11 mouse cellular contexts compared by ENCODE assay signal in the genomic region with DNA sequence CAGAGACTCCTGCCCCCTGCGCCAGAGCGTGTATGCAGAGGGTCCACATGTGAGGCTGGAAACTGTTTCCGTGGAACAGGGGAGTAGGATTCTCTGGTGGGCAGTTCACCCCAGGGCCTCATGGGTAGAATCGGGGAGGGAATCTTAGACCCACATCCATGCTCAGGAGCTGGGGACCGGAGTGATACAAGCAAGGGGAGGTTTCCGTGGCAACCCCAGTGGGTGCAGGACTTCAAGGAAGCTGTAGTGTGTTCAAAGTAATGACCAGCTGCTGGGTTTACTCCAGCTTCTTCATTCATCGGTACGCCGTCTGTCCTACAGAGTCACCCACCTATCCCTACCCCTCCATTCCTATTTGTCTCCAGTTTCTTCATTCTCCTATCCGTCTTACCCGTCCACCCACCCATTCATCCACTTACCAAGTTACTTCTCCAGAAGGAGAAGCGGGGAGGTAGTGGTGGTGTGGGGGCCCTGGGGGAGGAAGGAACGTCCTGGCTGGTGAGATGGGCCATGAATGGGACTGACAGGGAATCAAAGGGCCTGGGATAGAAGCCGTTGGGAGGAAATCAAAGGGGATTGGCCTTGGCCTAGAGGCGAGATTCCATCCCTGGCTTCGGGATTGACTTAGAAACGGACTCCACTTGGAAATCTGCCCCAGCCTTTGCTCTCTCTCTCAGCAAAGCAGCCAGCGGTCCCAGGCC. TPM values are rescaled to one million over a fixed set of nuclear protein-coding genes. Genes with fewer than 3 reads are reported as not detected.
DNase-seq lines count a peak whose midpoint lies in the region; ATAC-seq and TF ChIP-seq lines count a peak whose summit lies in the region.
"Had no signal": no experiment of that assay in that cellular context is flagged by ENCODE, and none has a peak within 500 bp of the region (broad histone marks: within the 10 kb centered on the region; RNA-seq: fewer than 3 reads in every experiment).

No protein-coding gene starts in this region.

- no peak for TF ChIP-seq POLR2A in liver, adult 2 months (IDR thresholded peaks at IDR 0.05; ENCODE audit: extremely low read depth, insufficient read depth, low read length)

- DNase-seq in liver, adult 2 months (ENCODE audit: extremely low read depth, low read depth, low spot score), result peak; percentile 92
- no peak for DNase-seq in liver
- DNase-seq in layer of hippocampus, adult 2 months (ENCODE audit: low spot score in 2 of 2), result peak; percentile 22 to 54
- peak; percentile 88 for DNase-seq in midbrain, postnatal 0 days (ENCODE audit: low spot score)
- no peak for DNase-seq in retina, postnatal 1 day
- DNase-seq in forebrain, embryonic 14.5 days (ENCODE audit: low spot score), result no peak
- DNase-seq: heart, postnatal 36 days had no signal

- ATAC-seq in embryonic facial prominence, embryonic 15.5 days (ENCODE audit: insufficient number of reproducible peaks, low FRiP score, low TSS enrichment, low read depth), result no peak; the same call in 1 of the 2 replicates
- ATAC-seq in midbrain, postnatal 0 days (ENCODE audit: low FRiP score), result peak; percentile 74
- ATAC-seq in forebrain, embryonic 14.5 days, result no peak
- ATAC-seq in kidney, embryonic 16.5 days (ENCODE audit: low FRiP score, low TSS enrichment), result no peak

- H3K27me3 ChIP-seq in liver, adult 2 months (ENCODE audit: control insufficient read depth, insufficient read depth, low read length), result no peaks in the 10 kb centered on the region
- no peaks in the 10 kb centered on the region for H3K27me3 ChIP-seq in embryonic facial prominence, embryonic 15.5 days
- H3K27me3 ChIP-seq in midbrain, postnatal 0 days (ENCODE audit: insufficient read depth, low read length), result no peaks in the 10 kb centered on the region
- no peaks in the 10 kb centered on the region for H3K27me3 ChIP-seq in forebrain, embryonic 14.5 days (replicated peaks; ENCODE audit: control insufficient read depth, insufficient read depth, low read length)
- no peaks in the 10 kb centered on the region for H3K27me3 ChIP-seq in kidney, embryonic 16.5 days (ENCODE audit: insufficient read depth, low read length)
- H3K27me3 ChIP-seq: embryonic facial prominence, embryonic 13.5 days had no signal

- 0 out of 2 replicates have a peak overlapping the region, but pooled peaks have one; percentile 27 for H3K9ac ChIP-seq in liver, adult 2 months (ENCODE audit: low read depth, low read length)
- no peak overlapping the region for H3K9ac ChIP-seq in embryonic facial prominence, embryonic 15.5 days
- no peak overlapping the region for H3K9ac ChIP-seq in midbrain, postnatal 0 days (replicated peaks; ENCODE audit: low read length, poor library complexity, severe bottlenecking)
- no peak overlapping the region for H3K9ac ChIP-seq in forebrain, embryonic 14.5 days (ENCODE audit: low read length)
- H3K9ac ChIP-seq in kidney, embryonic 16.5 days (replicated peaks; ENCODE audit: low read length), result no peak overlapping the region
- H3K9ac ChIP-seq: embryonic facial prominence, embryonic 13.5 days; liver, embryonic 15.5 days had no signal

- no peak overlapping the region for H3K4me2 ChIP-seq in embryonic facial prominence, embryonic 15.5 days (replicated peaks)
- H3K4me2 ChIP-seq in midbrain, postnatal 0 days (ENCODE audit: low read depth, low read length, poor library complexity, severe bottlenecking), result no peak overlapping the region
- H3K4me2 ChIP-seq in forebrain, embryonic 14.5 days (ENCODE audit: low read length), result no peak overlapping the region
- H3K4me2 ChIP-seq in kidney, embryonic 16.5 days (replicated peaks; ENCODE audit: low read depth, low read length), result no peak overlapping the region
- H3K4me2 ChIP-seq: embryonic facial prominence, embryonic 13.5 days; liver, embryonic 15.5 days had no signal

- no peak overlapping the region for H3K4me3 ChIP-seq in liver, adult 2 months (ENCODE audit: insufficient read depth, low read depth, low read length)
- no peak overlapping the region for H3K4me3 ChIP-seq in embryonic facial prominence, embryonic 15.5 days (replicated peaks)
- H3K4me3 ChIP-seq in layer of hippocampus, adult 2 months, result no peak overlapping the region
- no peak overlapping the region for H3K4me3 ChIP-seq in midbrain, postnatal 0 days (ENCODE audit: low read depth, low read length)
- no peak overlapping the region for H3K4me3 ChIP-seq in forebrain, embryonic 14.5 days (ENCODE audit: low read depth, low read length)
- no peak overlapping the region for H3K4me3 ChIP-seq in kidney, embryonic 16.5 days (ENCODE audit: low read length)
- H3K4me3 ChIP-seq: embryonic facial prominence, embryonic 13.5 days; liver, embryonic 15.5 days had no signal

- H3K79me2 ChIP-seq in liver, adult 2 months (ENCODE audit: control insufficient read depth, insufficient read depth, low read length), result no peaks in the 10 kb centered on the region

- peaks cover 14% of the 10 kb centered on the region for H3K4me1 ChIP-seq in liver, adult 2 months (ENCODE audit: control insufficient read depth, insufficient read depth, low read length)
- H3K4me1 ChIP-seq in embryonic facial prominence, embryonic 15.5 days, result no peaks in the 10 kb centered on the region
- H3K4me1 ChIP-seq in midbrain, postnatal 0 days (ENCODE audit: insufficient read depth, low read length), result no peaks in the 10 kb centered on the region
- H3K4me1 ChIP-seq in forebrain, embryonic 14.5 days (ENCODE audit: control insufficient read depth, insufficient read depth, low read length), result no peaks in the 10 kb centered on the region; the same call in 1 of the 2 replicates
- peaks cover 3% of the 10 kb centered on the region; the same call in 1 of the 2 replicates for H3K4me1 ChIP-seq in kidney, embryonic 16.5 days (ENCODE audit: insufficient read depth, low read length)
- H3K4me1 ChIP-seq: liver, embryonic 15.5 days had no signal

- H3K9me3 ChIP-seq in embryonic facial prominence, embryonic 15.5 days (replicated peaks), result no peaks in the 10 kb centered on the region
- no peaks in the 10 kb centered on the region for H3K9me3 ChIP-seq in midbrain, postnatal 0 days (ENCODE audit: low read length)
- 0 out of 2 replicates have a peak, but pooled peaks cover 2% of the 10 kb centered on the region for H3K9me3 ChIP-seq in forebrain, embryonic 14.5 days (replicated peaks; ENCODE audit: control insufficient read depth, low read length)
- H3K9me3 ChIP-seq in kidney, embryonic 16.5 days (ENCODE audit: low read length), result peaks cover 4% of the 10 kb centered on the region; the same call in 1 of the 2 replicates
- H3K9me3 ChIP-seq: liver, embryonic 15.5 days had no signal

- H3K27ac ChIP-seq in liver, adult 2 months (replicated peaks; ENCODE audit: insufficient read depth, low read depth, low read length), result peak overlapping the region; percentile 70
- H3K27ac ChIP-seq in embryonic facial prominence, embryonic 15.5 days (replicated peaks), result peak overlapping the region; percentile 2; the same call in 1 of the 2 replicates
- peak overlapping the region; percentile 68 for H3K27ac ChIP-seq in layer of hippocampus, adult 2 months
- peak overlapping the region; percentile 59 for H3K27ac ChIP-seq in midbrain, postnatal 0 days (ENCODE audit: low read depth, low read length)
- no peak overlapping the region for H3K27ac ChIP-seq in forebrain, embryonic 14.5 days (ENCODE audit: low read depth, low read length)
- H3K27ac ChIP-seq in kidney, embryonic 16.5 days (ENCODE audit: low read length), result no peak overlapping the region
- H3K27ac ChIP-seq: embryonic facial prominence, embryonic 13.5 days; liver, embryonic 15.5 days had no signal

- no peaks in the 10 kb centered on the region for H3K36me3 ChIP-seq in liver, adult 2 months (ENCODE audit: control insufficient read depth, insufficient read depth, low read length)
- H3K36me3 ChIP-seq in embryonic facial prominence, embryonic 15.5 days, result no peaks in the 10 kb centered on the region
- no peaks in the 10 kb centered on the region for H3K36me3 ChIP-seq in midbrain, postnatal 0 days (ENCODE audit: insufficient read depth, low read length)
- no peaks in the 10 kb centered on the region for H3K36me3 ChIP-seq in forebrain, embryonic 14.5 days (ENCODE audit: control insufficient read depth, insufficient read depth, low read length)
- no peaks in the 10 kb centered on the region for H3K36me3 ChIP-seq in kidney, embryonic 16.5 days (ENCODE audit: insufficient read depth, low read length)
- H3K36me3 ChIP-seq: embryonic facial prominence, embryonic 13.5 days; liver, embryonic 15.5 days had no signal

- 64% methylated on average over 18 of the region's 18 CpGs for WGBS in liver, adult 2 months
- 71% methylated on average over 18 of the region's 18 CpGs for WGBS in embryonic facial prominence, embryonic 15.5 days
- 51% methylated on average over 18 of the region's 18 CpGs for WGBS in midbrain, postnatal 0 days
- 77% methylated on average over 18 of the region's 18 CpGs for WGBS in forebrain, embryonic 14.5 days
- 75% methylated on average over 18 of the region's 18 CpGs for WGBS in kidney, embryonic 16.5 days

- no peak for TF ChIP-seq CTCF in liver, adult 2 months (IDR thresholded peaks at IDR 0.05; ENCODE audit: low read depth, low read length)
- no peak for TF ChIP-seq CTCF in layer of hippocampus, adult 2 months (conservative IDR thresholded peaks at IDR 0.05)
- TF ChIP-seq CTCF in midbrain, postnatal 0 days (IDR thresholded peaks at IDR 0.05), result no peak

RNA-seq across cellular contexts. Expression of gene Rpl11, which starts 41.4 kb away (rescaled TPM):
- 474 and 504 TPM in 2 replicates for total RNA-seq in liver, adult 2 months (2014; rRNA removed)
- polyA plus RNA-seq in liver, adult 2 months (2012; rRNA removed), result 162 and 170 TPM in 2 replicates
- 427 and 463 TPM in 2 replicates for polyA plus RNA-seq in embryonic facial prominence, embryonic 15.5 days (2015; fragmentation: Nextera tagmentation; extraction: Ambion mirVana)
- 100 to 1,000 TPM; 291 to 317 TPM for total RNA-seq in layer of hippocampus, adult 2 months (2021)
- total RNA-seq in midbrain, postnatal 0 days (2014; rRNA removed), result 601 and 1,077 TPM in 2 replicates
- polyA plus RNA-seq in midbrain, postnatal 0 days (2015; fragmentation: Nextera tagmentation; extraction: Ambion mirVana), result 273 and 275 TPM in 2 replicates
- 331 and 459 TPM in 2 replicates for polyA plus RNA-seq in forebrain, embryonic 14.5 days (2014; fragmentation: Nextera tagmentation; extraction: Ambion mirVana)
- polyA plus RNA-seq in kidney, embryonic 16.5 days (2015; fragmentation: Nextera tagmentation; extraction: Ambion mirVana), result 372 and 438 TPM in 2 replicates

RNA-seq across cellular contexts. Expression of gene Id3, which starts 48.6 kb away (rescaled TPM):
- total RNA-seq in liver, adult 2 months (2014; rRNA removed), result 33.2 and 47.4 TPM in 2 replicates
- polyA plus RNA-seq in liver, adult 2 months (2012; rRNA removed), result 181 and 274 TPM in 2 replicates
- 432 and 441 TPM in 2 replicates for polyA plus RNA-seq in embryonic facial prominence, embryonic 15.5 days (2015; fragmentation: Nextera tagmentation; extraction: Ambion mirVana)
- 10 to 100 TPM; 45.1 to 47.4 TPM for total RNA-seq in layer of hippocampus, adult 2 months (2021)
- 121 and 208 TPM in 2 replicates for total RNA-seq in midbrain, postnatal 0 days (2014; rRNA removed)
- 148 and 156 TPM in 2 replicates for polyA plus RNA-seq in midbrain, postnatal 0 days (2015; fragmentation: Nextera tagmentation; extraction: Ambion mirVana)
- 117 and 118 TPM in 2 replicates for polyA plus RNA-seq in forebrain, embryonic 14.5 days (2014; fragmentation: Nextera tagmentation; extraction: Ambion mirVana)
- polyA plus RNA-seq in kidney, embryonic 16.5 days (2015; fragmentation: Nextera tagmentation; extraction: Ambion mirVana), result 953 and 999 TPM in 2 replicates

Comparison
In these comparisons a context has a peak if more than half of its experiments do, and no peak if none do; other contexts are left out.
1. DNase-seq: peak in liver, adult 2 months (single experiment), layer of hippocampus, adult 2 months (2 of 2) and midbrain, postnatal 0 days (single experiment); none in liver (single experiment), retina, postnatal 1 day (single experiment) and forebrain, embryonic 14.5 days (single experiment).
2. H3K27ac ChIP-seq: peak in liver, adult 2 months (single experiment), embryonic facial prominence, embryonic 15.5 days (single experiment), layer of hippocampus, adult 2 months (single experiment) and midbrain, postnatal 0 days (single experiment); none in forebrain, embryonic 14.5 days (single experiment) and kidney, embryonic 16.5 days (single experiment).